Mouse (Mus musculus): ENCODE results near the gene Usp35. TPM values are rescaled to one million over a fixed set of nuclear protein-coding genes. Genes with fewer than 3 reads are reported as not detected.

The Usp35 gene
- total RNA-seq (2021), result 10 to 100 TPM in 1 of 2 experiments, 1 to 10 TPM in 1; 9.7 to 12.0 TPM

DNA sequence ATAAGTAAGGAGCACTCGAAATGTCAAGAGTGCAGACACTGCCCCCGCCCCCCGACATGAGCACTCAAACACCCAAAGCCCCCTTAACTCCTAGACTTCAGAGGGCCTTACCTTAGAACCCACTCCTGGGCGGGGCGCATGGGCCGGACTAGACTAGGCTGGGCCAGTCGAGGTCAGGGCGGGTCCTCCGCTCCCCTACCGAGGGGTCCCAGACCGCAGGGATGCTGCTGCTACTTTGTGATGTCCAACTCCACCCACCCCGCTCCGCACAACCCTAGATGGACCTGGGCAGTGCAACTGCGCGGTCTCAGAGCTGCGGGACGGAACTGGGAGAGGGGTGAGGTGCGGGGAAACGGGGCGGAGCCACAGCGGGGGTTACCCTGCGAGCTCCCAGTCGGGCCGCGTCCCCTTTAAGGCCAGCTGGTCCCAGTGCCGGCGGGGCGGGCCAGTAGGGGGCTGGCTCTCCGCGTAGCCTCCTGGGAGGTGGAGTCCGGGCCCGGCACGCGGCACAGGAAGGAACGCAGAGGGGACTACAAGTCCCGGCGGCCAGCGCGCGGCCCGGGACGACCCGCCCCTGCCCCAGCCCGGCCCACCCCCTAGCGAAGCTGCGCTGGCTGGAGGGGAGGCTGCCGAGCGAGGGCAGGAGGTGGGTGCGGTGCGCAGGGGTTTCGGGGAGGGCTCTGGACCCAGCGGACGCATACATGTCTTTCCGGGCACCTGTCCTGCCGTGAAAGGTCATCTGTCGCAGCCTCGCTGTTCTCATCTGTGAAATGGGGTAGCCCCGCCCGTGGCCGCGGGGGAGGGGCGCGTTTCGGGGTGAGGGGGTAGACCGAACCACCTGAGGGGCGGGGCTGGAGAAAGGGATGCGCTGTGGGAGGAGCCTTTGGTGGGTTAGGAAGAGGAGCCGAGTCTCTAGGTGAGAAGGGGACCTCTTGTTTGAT lies at the start of gene Usp35, which contains the start of gene Kctd21:
Gene Usp35 (minus strand): TSS at position 295 of the 941 bp plus-strand sequence.
Gene Kctd21 (plus strand): TSS at position 602 of the 941 bp plus-strand sequence.
- intact Hi-C loops (cut with DNase I), result no loop called here

DNA sequence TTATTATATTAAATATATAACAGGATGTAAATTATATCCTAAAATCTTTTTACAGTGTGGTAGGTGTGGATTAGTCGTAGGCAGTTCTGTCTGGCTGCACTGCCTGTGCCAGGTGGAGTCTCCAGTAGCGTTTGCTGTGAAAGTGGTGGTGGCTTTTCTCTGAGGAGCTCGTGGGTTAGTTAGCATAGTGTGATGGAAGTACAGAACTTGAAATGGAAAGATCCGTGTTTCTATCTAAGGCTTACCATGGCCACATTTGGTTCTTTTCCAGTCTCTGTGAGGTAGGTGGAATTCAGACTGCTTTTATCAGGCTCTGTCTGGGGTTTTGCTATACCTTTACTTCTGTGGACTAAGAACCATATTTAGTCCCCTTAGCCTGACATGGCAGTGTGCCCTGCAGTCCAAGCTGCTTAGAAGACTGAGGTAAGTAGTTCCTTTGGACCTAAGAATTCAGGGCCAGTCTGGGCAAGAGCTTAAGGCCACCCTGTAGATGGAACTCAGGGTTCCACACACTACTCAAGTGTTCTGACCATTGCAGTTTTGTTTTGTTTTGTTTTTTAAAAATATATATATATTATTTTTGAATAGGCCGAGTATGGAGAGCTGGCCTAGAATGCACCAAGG lies 48.8 kb upstream of the Usp35 start:
- intact Hi-C loops (cut with DNase I), result no loop called here

More for the DNA sequence above, at the start of gene Usp35, which contains the start of gene Kctd21:
- peak; percentile 93 to 99 for DNase-seq (ENCODE audit: extremely low spot score in 1 of 2, low spot score in 2 of 2)

GRCm38 (mm10) chr7:97379304-97379703 lies 47.5 kb upstream of the Usp35 start:
- intact Hi-C loops (cut with DNase I), result no loop called here
- DNase-seq (ENCODE audit: extremely low spot score in 1 of 2, low spot score in 2 of 2), result no peak

More for the DNA sequence above, 48.8 kb upstream of the Usp35 start:
- no peak for DNase-seq (ENCODE audit: extremely low spot score in 1 of 2, low spot score in 2 of 2)

DNA sequence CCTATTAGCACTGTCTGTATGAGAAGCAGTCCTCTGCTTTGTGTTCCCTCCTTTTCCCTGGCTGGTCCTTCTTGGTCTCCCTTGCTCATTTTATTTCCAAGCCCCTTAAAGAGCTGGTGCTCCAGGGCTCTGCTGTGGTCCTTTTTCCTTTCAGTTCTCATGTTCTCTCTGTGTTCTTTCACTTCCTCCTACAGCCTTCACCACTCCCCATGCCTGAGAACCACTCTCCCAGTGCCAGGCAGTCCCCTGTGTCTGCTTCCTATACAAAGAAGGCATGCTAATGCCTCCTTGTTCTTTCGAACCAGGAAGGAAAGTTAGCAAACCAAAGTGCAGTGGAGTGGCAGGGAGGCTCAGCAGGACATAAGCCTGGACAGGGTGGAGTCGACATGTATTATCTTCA lies 44.1 kb upstream of the Usp35 start:
- DNase-seq (ENCODE audit: extremely low spot score in 1 of 2, low spot score in 2 of 2), result no peak
- intact Hi-C loops (cut with DNase I), result no loop called here

DNA sequence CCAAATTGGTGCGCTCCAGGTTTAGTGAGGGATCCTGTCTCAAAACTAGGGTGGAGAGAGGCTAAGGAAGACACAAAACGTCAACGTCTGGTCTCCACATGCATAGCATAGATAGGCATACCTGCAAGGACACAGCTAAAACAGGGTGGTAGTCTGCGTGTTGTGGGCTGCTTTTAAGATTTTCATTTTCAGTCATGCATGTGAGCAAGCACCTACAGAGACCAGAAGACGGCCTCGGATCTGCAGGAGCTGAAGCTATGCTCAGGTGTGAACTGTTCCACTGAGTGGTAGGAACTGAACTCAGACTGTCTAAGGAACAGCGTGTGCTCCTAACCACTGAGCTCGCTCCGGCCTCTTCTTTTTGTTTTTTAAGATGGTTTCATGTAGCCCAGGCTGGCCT lies 43.3 kb upstream of the Usp35 start:
- intact Hi-C loops (cut with DNase I), result no loop called here
- no peak for DNase-seq (ENCODE audit: extremely low spot score in 1 of 2, low spot score in 2 of 2)

DNA sequence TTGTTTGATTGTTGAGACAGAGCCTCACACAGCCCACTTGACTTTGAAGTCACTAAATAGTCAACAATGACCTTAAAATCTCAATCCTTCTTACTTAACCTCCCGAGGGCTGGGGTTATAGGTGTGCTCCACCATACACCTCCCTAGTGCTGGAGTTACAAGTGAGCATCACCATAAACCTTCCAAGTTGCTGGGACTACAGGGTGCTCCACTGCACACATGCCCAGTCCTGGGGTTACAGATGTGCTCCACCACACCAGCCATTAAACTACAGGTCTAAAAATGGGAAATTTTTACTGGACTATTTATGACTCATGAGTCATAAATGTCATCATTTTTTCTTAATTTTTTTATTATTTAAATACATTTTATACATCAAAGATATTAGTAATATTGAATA lies 34.1 kb upstream of the Usp35 start:
- intact Hi-C loops (cut with DNase I), result no loop called here
- no peak for DNase-seq (ENCODE audit: extremely low spot score in 1 of 2, low spot score in 2 of 2)

- DNase-seq (ENCODE audit: extremely low spot score in 1 of 2, low spot score in 2 of 2), result peak in 1 of 2 experiments; percentile 50
- intact Hi-C loops (cut with DNase I), result no loop called here
Measured at GRCm38 (mm10) chr7:97361467-97361866, 29.6 kb upstream of the Usp35 start.

DNA sequence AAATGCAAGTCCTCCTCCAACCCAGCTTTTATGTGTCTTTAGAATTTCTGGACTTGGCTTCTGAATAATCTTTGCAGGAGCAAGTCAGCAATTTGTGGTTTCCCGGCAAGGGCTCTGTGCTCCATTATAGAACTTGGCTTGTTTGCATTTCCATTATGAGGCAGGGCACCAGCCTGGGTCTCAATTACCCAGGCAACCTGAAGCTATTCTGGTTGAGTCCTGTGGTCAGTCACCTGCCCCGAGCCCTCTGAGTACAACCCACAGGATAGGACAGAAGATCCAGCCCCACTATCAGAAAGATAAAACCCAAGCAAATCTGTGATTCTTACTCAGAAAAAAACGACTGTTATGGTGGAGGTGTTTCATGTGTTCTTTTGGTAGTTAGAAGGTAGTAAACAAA lies 29.1 kb upstream of the Usp35 start:
- intact Hi-C loops (cut with DNase I), result no loop called here

GRCm38 (mm10) chr7:97360166-97360565 lies 28.3 kb upstream of the Usp35 start:
- no peak for DNase-seq (ENCODE audit: extremely low spot score in 1 of 2, low spot score in 2 of 2)
- intact Hi-C loops (cut with DNase I), result no loop called here

More for the DNA sequence above, 29.1 kb upstream of the Usp35 start:
- DNase-seq (ENCODE audit: extremely low spot score in 1 of 2, low spot score in 2 of 2), result no peak

GRCm38 (mm10) chr7:97358347-97358746 lies 26.5 kb upstream of the Usp35 start:
- no peak for DNase-seq (ENCODE audit: extremely low spot score in 1 of 2, low spot score in 2 of 2)
- intact Hi-C loops (cut with DNase I), result no loop called here

- DNase-seq (ENCODE audit: extremely low spot score in 1 of 2, low spot score in 2 of 2), result no peak
- intact Hi-C loops (cut with DNase I), result no loop called here
Measured at GRCm38 (mm10) chr7:97357840-97358239, 26.0 kb upstream of the Usp35 start.

GRCm38 (mm10) chr7:97356875-97357276 lies 25.1 kb upstream of the Usp35 start:
- no peak for DNase-seq (ENCODE audit: extremely low spot score in 1 of 2, low spot score in 2 of 2)
- intact Hi-C loops (cut with DNase I), result no loop called here

GRCm38 (mm10) chr7:97356253-97356652 lies 24.4 kb upstream of the Usp35 start:
- DNase-seq (ENCODE audit: extremely low spot score in 1 of 2, low spot score in 2 of 2), result no peak
- intact Hi-C loops (cut with DNase I), result no loop called here

GRCm38 (mm10) chr7:97355068-97355841 lies 23.4 kb upstream of the Usp35 start:
- DNase-seq (ENCODE audit: extremely low spot score in 1 of 2, low spot score in 2 of 2), result no peak
- intact Hi-C loops (cut with DNase I), result no loop called here

DNA sequence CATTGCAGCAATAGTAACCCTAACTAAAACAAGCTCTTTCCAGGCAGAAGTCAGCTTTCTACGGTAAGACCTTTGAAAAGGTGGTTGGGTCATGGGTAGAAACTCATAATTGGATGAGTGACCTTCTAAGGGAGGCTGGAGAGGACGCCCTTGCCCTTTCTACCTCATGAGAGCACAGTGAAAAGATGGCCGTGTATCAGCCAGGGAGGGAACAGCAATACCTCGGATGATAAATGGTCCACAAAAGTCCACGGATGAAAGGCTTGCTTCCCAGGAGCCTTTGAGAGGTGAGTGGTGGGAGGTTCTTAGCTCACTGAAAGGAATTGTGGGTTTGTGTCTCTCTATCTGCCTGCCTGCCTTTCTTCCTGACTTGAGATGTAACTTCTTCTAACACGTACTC lies 21.5 kb upstream of the Usp35 start:
- intact Hi-C loops (cut with DNase I), result no loop called here
- no peak for DNase-seq (ENCODE audit: extremely low spot score in 1 of 2, low spot score in 2 of 2)

GRCm38 (mm10) chr7:97351792-97352513 lies 20.1 kb upstream of the Usp35 start:
- intact Hi-C loops (cut with DNase I), result no loop called here
- no peak for DNase-seq (ENCODE audit: extremely low spot score in 1 of 2, low spot score in 2 of 2)

GRCm38 (mm10) chr7:97350891-97351290 lies 19.1 kb upstream of the Usp35 start:
- DNase-seq (ENCODE audit: extremely low spot score in 1 of 2, low spot score in 2 of 2), result no peak
- intact Hi-C loops (cut with DNase I), result no loop called here

DNA sequence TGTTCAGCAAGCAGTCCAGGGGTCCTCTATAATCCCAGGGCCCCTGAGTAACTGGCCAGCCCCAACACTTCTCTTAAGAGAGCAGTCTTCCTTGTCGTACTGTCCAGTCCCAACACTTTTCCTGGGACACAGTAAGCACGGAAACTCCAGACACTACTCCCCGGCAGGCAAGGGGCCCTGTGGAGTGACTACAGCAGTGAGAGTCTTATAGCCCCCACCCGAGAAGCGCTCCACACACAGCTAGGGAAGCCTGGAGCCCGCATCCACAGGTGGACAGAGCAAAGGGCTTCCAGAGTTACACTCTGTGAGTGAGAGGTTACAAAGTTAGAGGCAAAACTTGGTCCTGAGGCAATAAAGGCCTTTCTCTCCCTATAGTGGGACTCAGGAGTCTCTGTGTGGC lies 17.6 kb upstream of the Usp35 start:
- no peak for DNase-seq (ENCODE audit: extremely low spot score in 1 of 2, low spot score in 2 of 2)
- intact Hi-C loops (cut with DNase I), result no loop called here

DNA sequence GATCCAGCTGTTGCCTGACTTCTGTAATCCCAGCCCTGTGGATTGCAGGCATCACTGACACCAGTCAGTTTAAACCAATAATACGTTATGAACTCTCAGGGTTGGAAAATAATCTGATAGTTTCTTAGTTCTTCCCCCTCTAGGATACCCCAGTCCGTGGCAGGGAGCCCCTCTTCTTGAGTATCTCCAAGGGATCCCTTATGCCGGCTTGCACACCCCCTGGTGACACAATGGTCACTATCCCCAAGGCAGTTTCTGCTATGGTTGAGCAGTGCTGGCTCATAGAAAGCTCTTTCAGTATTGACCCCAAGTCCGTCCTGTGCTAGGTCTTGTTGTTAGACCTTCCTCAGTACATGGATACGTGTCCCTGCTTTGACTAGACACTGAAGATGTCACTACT lies 17.0 kb upstream of the Usp35 start:
- intact Hi-C loops (cut with DNase I), result no loop called here
- DNase-seq (ENCODE audit: extremely low spot score in 1 of 2, low spot score in 2 of 2), result no peak
